Mouse (Mus musculus) left cerebral cortex, adult 9 months (tissue): ENCODE measurements around the gene Mad1l1.

Experiments
- DNase-seq, 2 experiments: peaks; one replicate each; pipeline ENCODE4 v3.0.0; 2022; ENCODE audit warnings: low spot score in 2 of 2

Gene Mad1l1

GRCm38 (mm10) chr5:140263754-140264749 is 57.3 kb downstream of the Mad1l1 start:
- no peak for DNase-seq

DNA sequence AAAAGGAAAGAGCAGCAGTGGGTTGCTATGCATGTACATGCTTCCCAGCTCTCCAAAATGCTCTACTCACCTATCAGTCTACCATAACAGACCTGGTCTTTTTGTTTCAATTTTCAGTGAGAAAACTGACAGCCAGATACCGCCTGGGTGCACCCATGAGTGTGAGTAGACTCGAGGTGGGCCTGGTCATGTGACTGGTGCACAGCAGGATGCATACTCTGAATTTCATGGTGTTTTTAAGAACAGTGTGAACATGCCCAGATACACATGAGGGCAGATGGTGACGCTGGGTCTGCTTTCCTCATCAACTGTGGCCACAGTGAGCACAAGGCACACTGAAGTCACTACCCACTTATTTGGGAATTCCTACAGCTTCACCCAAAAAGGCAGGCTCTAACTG is 59.0 kb downstream of the Mad1l1 start:
- DNase-seq: no peak

DNA sequence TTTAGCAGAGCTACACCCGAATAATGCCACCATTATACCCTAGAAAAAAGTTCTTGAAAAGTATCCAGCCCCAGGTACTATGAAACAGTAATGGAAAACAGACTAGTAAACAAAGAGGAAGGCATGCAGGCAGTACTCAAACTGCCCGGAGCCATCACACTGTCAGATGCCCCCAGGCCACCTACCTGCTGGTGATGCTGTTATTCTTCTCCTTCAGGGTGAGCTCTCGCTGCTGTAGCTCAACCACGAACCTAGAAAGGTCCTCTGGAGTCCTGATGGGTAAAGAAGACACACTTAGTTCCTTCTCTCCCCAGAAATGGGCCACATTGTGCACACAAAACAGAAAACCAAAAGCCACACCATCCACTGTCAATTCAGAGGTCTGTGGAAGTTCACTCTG is 60.0 kb downstream of the Mad1l1 start:
- DNase-seq: no peak

DNA sequence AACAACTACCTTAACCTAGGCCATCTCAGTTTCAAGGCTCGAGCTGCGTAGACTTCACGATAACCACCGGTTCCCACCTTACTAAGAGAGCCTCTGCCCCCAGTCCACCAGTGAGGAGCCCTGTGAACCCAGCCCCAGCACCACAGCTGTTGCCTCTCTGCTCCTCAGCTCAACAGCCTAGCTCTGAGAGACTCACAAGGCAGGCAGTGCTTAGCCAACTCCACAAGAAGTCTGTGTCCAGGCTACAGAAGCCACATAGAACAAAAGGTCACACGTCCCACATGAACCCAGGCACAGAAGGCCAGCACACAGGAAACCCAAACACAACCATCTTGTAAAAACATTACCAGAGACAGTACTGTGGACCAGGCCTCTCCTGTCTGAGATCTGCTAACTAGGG is 62.7 kb downstream of the Mad1l1 start:
- no peak for DNase-seq

DNA sequence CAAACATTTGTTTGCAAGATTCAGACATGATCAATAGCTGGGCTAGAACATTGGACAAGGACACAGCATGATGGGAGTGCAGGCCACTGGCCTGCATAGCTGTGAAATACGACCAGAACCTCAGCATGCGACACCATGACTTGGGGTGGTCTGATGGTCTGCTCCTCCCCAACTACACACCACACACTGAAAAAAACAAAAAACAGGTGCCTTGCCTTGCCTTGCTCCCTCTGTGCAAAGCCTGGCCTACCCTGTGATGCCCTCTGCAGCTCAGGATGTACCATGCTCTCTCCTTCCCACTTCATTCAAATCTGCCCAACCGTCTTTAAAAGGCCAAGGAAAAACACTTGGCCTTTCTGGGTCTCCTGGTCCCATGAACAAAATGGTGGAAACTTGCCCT is 63.3 kb downstream of the Mad1l1 start:
- no peak for DNase-seq

DNA sequence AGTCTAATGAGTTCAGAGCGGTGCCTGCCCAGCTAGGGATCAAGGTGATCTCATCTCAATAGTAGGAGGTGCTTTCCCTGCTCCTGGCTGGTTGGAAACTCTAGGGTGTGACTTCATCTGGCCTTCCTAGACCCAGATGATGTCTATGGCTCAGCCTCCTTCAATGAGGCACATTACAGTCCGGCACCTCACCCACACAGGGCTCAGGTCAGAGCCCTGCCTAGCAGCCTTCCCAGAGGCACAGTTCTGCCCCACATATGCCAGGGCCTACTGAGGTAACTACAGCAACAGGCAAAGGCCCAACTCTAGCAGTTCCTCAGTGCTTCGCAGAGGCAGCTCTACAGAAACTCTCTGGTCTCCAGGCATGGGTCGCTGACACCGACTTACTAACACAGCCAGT is 63.9 kb downstream of the Mad1l1 start:
- no peak for DNase-seq

GRCm38 (mm10) chr5:140256685-140257084 is 64.7 kb downstream of the Mad1l1 start:
- no peak for DNase-seq

DNA sequence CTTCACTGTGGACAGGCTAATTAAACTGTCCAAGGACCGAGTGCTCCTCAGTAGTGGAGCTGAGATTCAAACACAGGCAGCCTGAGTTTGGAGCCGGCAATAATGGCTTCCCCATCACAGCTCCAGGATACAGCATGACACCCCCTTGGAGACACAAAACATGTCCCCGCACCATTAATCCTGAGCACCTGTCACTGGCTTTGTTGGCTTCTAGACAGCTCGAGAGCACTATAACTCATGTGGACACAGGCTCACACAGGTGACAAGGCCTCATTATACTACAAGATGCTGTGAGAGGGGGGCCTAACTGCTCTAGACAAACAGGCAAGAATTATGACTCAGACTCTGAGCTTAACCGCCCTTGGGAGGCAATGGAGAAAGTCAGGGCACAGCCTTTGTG is 66.1 kb downstream of the Mad1l1 start:
- no peak for DNase-seq

DNA sequence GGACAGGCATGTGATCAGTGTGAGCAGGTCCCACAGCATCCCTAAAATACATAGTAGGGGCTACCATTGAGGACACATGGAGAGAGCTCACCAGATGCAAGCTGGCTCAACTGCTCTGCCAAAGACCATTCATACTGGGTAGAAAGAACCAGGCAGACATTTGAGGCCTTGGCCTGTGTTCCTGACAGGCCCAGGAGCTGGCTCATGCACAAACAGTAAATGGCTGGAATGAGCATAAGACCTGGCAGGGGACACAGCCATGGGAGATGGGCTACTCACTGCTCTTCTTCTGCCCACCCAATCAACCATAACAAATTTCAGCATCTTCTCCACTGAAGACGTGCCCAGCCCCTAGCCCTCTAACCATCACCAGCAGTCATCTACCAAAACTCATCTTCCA is 66.7 kb downstream of the Mad1l1 start:
- DNase-seq: no peak

DNA sequence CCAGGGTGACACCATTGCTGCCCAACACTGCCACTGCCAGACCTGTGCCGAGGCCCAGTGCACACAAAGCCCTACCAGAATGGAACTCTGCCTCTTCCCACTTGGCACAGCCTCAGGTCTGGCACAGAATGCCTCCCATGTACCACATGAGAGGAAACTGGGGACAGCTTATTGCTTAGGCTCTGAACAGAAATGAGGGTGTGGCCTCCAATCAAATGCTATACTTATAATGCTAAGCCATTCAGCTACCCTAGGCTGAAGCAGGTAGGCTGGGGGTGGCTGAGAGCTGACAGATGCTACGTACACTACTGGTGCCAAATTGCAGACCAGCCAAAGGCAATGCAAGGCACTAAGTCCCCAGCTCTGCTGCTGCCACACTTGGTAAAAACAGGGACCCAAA is 69.4 kb downstream of the Mad1l1 start:
- DNase-seq: peak in 1 of 2 experiments; percentile 28

DNA sequence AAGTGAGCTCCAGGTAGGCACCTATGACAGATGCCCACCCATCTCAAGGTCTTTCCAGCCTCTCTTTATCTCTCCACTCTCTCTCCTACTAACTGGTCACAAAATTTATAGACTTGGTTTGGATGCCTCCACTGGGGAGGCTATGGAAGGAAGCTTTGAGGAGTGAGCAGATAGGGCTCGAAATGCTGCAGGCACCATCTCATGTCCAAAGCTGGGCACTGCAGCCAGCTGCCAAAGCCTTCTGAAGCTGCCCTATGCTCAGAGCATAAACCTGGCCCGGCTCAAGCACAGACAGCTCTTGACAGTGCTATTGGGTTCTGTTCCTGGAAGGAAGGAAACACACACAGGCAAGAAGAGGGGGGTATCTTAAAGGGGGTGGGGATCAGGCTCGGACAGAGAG is 71.0 kb downstream of the Mad1l1 start:
- DNase-seq: peak in 1 of 2 experiments; percentile 33

GRCm38 (mm10) chr5:140249359-140250062 is 71.8 kb downstream of the Mad1l1 start:
- no peak for DNase-seq

DNA sequence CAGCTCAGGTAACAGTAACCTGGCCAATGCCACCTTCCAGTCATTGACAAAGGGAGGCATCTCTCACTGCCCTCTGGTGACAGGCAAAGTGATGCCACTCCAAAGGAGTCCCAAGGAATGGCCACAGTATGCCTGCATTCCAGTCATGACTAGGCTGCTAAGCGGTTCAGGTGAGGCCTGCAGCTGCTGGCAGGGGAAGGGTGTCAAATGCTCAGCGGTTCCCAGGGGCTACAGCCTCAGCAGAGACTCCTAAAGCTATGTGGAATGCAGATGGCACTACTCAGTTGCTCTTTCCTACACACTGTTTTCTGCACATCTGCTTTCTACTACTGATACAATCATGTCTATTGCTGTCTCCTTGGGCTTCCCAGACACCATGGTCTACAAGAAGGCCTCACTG is 73.3 kb downstream of the Mad1l1 start:
- no peak for DNase-seq

DNA sequence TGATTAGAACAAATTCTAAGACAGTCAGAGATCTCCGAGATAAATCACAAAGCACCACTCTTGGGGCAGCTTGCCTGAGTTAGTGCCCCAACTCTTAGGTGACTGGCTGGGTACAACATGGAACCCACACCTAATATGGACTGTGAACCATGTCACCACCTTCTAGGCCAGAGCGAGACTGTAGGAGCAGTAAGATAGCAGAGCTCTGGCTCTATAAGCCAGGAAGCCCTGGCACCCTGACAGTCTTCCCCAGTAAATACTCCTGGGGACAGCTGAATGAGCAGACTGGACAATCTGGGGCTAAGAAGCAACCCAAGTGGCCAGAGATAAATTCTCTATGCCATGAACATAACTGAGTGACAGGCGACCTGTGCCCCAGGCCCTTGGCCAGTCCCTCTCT is 81.1 kb downstream of the Mad1l1 start:
- no peak for DNase-seq

GRCm38 (mm10) chr5:140238880-140239279 is 82.5 kb downstream of the Mad1l1 start:
- no peak for DNase-seq

GRCm38 (mm10) chr5:140230818-140231217 is 90.5 kb downstream of the Mad1l1 start:
- DNase-seq: no peak

GRCm38 (mm10) chr5:140228306-140228705 is 93.0 kb downstream of the Mad1l1 start:
- no peak for DNase-seq

GRCm38 (mm10) chr5:140226871-140227270 is 94.5 kb downstream of the Mad1l1 start:
- DNase-seq: no peak

DNA sequence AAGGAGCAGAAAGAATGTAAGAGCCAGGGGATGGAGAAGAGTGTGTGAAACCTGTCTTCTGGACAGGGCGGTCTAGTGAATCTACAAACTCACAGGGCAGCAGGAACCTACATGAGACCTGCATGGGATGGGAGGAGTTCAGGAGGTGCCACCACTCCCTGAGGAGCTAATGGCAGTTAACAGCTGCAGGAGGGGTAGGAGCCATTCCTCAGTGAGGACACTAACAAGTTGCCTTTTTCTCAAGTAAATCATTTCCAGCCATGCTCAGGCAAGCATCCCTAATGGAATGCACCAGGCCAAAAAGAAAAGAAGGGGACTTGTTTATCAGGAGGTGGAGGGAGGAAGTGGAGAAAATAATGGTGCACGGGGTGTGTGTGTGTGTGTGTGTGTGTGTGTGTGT is 95.5 kb downstream of the Mad1l1 start:
- no peak for DNase-seq

DNA sequence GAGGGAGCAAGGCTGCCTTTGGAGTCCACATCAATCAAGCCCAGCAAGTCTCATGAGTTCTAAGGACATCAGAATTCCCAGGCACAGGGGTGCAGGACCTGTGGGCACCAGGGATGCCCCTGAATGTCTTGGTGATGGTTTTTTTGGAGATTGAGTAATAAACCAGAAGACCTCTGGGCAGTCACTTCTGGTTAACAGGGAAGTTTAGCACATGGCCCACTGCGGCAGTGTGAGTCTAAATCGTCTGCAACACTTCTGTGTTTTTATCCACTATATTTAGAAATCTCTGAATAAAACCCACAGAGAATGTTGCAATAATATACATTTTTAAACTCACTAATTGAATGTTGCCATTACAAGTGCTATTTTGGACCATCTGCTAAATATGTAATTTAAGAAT is 96.2 kb downstream of the Mad1l1 start:
- no peak for DNase-seq

- DNase-seq: no peak
Measured at GRCm38 (mm10) chr5:140223070-140224053, 98.0 kb downstream of the Mad1l1 start.
